Mouse (Mus musculus) C2C12 (cell line): ENCODE results near the gene Ahsa1.

ENCODE experiments used
- CEBPB ChIP-seq: IDR thresholded peaks from one replicate; pipeline ENCODE4 v1.6.1; 2011; ENCODE audit warnings: low read depth, mild to moderate bottlenecking, control low read depth, moderate library complexity
- CTCF ChIP-seq: IDR thresholded peaks from one replicate; pipeline ENCODE4 v1.5.1; 2011; ENCODE audit not compliant: control insufficient read depth, insufficient read depth, insufficient read length
- MAX ChIP-seq: IDR thresholded peaks from one replicate; pipeline ENCODE4 v1.6.1; 2011; ENCODE audit warnings: mild to moderate bottlenecking, control low read depth
- MYOD1 ChIP-seq: IDR thresholded peaks from one replicate; pipeline ENCODE4 v1.6.1; 2011; ENCODE audit warnings: low read depth; ENCODE audit not compliant: control insufficient read depth, insufficient read length
- MYOG ChIP-seq: IDR thresholded peaks from one replicate; pipeline ENCODE4 v1.6.1; 2011; ENCODE audit not compliant: control insufficient read depth, insufficient read length; ENCODE audit errors: extremely low read depth
- USF1 ChIP-seq: IDR thresholded peaks from one replicate; pipeline ENCODE4 v1.6.1; 2011; ENCODE audit warnings: low read depth, mild to moderate bottlenecking, control low read depth, moderate library complexity

- TF ChIP-seq USF1 (peak; percentile 30), MAX (no peak), CTCF (no peak), MYOG (no peak), MYOD1 (no peak), CEBPB (no peak)
Observed at GRCm38 (mm10) chr12:87278118-87278730, 11.9 kb downstream of the Ahsa1 start.
